Mouse (Mus musculus) liver, embryonic 14.5 days (tissue): ENCODE data around the gene Kifc1. TPM values are rescaled to one million over a fixed set of nuclear protein-coding genes. Genes with fewer than 3 reads are reported as not detected.
A peak's percentile ranks its signal among the peaks of the same experiment; 100 is the strongest.
"Not testable (repeated sequence)": the region's sequence is repeated elsewhere in the genome, so short reads cannot be mapped to it uniquely, and the experiment has no call there.

Experiments
- ATAC-seq: fragments of 200-750 bp; cut with Nextera tagmentation; 2 replicates; pipeline ENCODE4 v1.8.0; 2017; ENCODE audit warnings: moderate number of reproducible peaks, mild to moderate bottlenecking, moderate library complexity; ENCODE audit not compliant: insufficient read depth
- DNase-seq, 3 experiments: peaks; one replicate each; pipeline ENCODE4 v3.0.0-alpha.2; 2012 to 2013; ENCODE audit warnings: low read depth in 3 of 3, low spot score in 3 of 3
- H3K27ac ChIP-seq: fragments of 300-500 bp; sonication (generic); 2 replicates; pipeline ENCODE4 v1.5.1; 2014; ENCODE audit warnings: moderate library complexity, mild to moderate bottlenecking, control low read depth, inconsistent platforms
- H3K27me3 ChIP-seq: fragments of 300-500 bp; sonication (generic); 2 replicates; pipeline ENCODE4 v1.6.1; 2014; ENCODE audit warnings: mild to moderate bottlenecking, low read length, moderate library complexity; ENCODE audit not compliant: control insufficient read depth, insufficient read depth
- H3K36me3 ChIP-seq: fragments of 300-500 bp; sonication (generic); replicated peaks from 2 replicates; pipeline ENCODE4 v1.6.1; 2014; ENCODE audit warnings: low read depth; ENCODE audit not compliant: control insufficient read depth, insufficient read depth
- H3K4me1 ChIP-seq, 2 experiments: fragments of 200-500 bp in 1 of 2; fragments of 300-500 bp in 1 of 2; sonication (generic) in 1 of 2; replicated peaks; 2 replicates each; pipeline ENCODE4 v1.6.1; 2012 to 2014; ENCODE audit warnings: antibody characterized with exemption in 1 of 2, inconsistent platforms in 1 of 2, low read length in 1 of 2; ENCODE audit not compliant: control insufficient read depth in 2 of 2, insufficient read depth in 2 of 2
- H3K4me2 ChIP-seq: fragments of 300-500 bp; sonication (generic); 2 replicates; pipeline ENCODE4 v1.6.1; 2014; ENCODE audit warnings: low read depth, mild to moderate bottlenecking, control low read depth, moderate library complexity
- H3K4me3 ChIP-seq, 2 experiments: fragments of 200-500 bp in 1 of 2; fragments of 300-500 bp in 1 of 2; sonication (generic) in 1 of 2; 2 replicates each; pipeline ENCODE4 v1.5.1; 2012 to 2014; ENCODE audit warnings: low read depth in 2 of 2, low read length in 2 of 2, mild to moderate bottlenecking in 2 of 2, control low read depth in 1 of 2, inconsistent platforms in 1 of 2, moderate library complexity in 1 of 2; ENCODE audit not compliant: insufficient read depth in 1 of 2
- H3K9ac ChIP-seq: fragments of 300-500 bp; sonication (generic); replicated peaks from 2 replicates; pipeline ENCODE4 v1.6.1; 2014; ENCODE audit warnings: mild to moderate bottlenecking, control low read depth, moderate library complexity
- H3K9me3 ChIP-seq: fragments of 300-500 bp; sonication (generic); 2 replicates; pipeline ENCODE4 v1.6.1; 2016; ENCODE audit warnings: low read length, mixed read lengths; ENCODE audit not compliant: control insufficient read depth
- CTCF ChIP-seq: IDR thresholded peaks from 2 replicates; pipeline ENCODE4 v1.5.1; 2016; ENCODE audit warnings: antibody characterized with exemption, low read depth, control low read depth
- EP300 ChIP-seq: IDR thresholded peaks from 2 replicates; pipeline ENCODE4 v1.6.1; 2016; ENCODE audit warnings: antibody characterized with exemption, low read depth
- WGBS: fragments of 180-500 bp; shearing (Covaris S2); extraction: QIAGEN DNeasy Blood & Tissue Kit; methylation state at CpG from one replicate; pipeline ENCODE4 v1.1.7; 2014; ENCODE audit not compliant: insufficient replicate concordance; 5-methylcytosine and 5-hydroxymethylcytosine counted together
- polyA plus RNA-seq, 2 experiments: library from polyadenylated mRNA; depleted of rRNA in 1 of 2; stranded (reverse) in 1 of 2; unstranded in 1 of 2; fragments of >200 nt; fragmentation: Nextera tagmentation in 1 of 2; extraction: Ambion mirVana in 1 of 2; gene quantifications; 2 replicates each; pipeline versions ENCODE4 v1.2.1 to v1.2.3; 2012 to 2014

Gene Kifc1
- polyA plus RNA-seq, 2 experiments: 7.2 to 40.8 TPM

GRCm38 (mm10) chr17:33897114-33897794, 6.8 kb upstream of the Kifc1 start:
- ATAC-seq: peak; percentile 42; the same call in 1 of the 2 replicates
- H3K9me3 ChIP-seq: no peaks in the 10 kb centered on the region

GRCm38 (mm10) chr17:33893011-33893410, 2.5 kb upstream of the Kifc1 start:
- 62% methylated on average over 4 of the region's 4 CpGs for WGBS
- not testable (repeated sequence) for H3K9ac ChIP-seq

More at GRCm38 (mm10) chr17:33897114-33897794, 6.8 kb upstream of the Kifc1 start:
- Histone ChIP-seq H3K4me2 (no peak overlapping the region), H3K9ac (no peak overlapping the region), H3K36me3 (no peaks in the 10 kb centered on the region), H3K27ac (no peak overlapping the region), H3K4me1 (peaks cover 35 to 39% of the 10 kb centered on the region in 2 experiments), H3K27me3 (no peaks in the 10 kb centered on the region), H3K4me3 (no peak overlapping the region)
- TF ChIP-seq EP300 (no peak), CTCF (peak; percentile 85)
- WGBS: 7% methylated on average over 6 of the region's 6 CpGs
- DNase-seq: peak; percentile 71 to 78 (median 71)

GRCm38 (mm10) chr17:33892429-33892828, 2.0 kb upstream of the Kifc1 start:
- H3K4me1 ChIP-seq: peaks cover 10 to 18% of the 10 kb centered on the region in 2 experiments
- ATAC-seq (no peak), DNase-seq (no peak)
- 43% methylated on average over 7 of the region's 7 CpGs for WGBS
- no peaks in the 10 kb centered on the region for H3K27me3 ChIP-seq
- TF ChIP-seq EP300 (no peak), CTCF (no peak)
- H3K27ac ChIP-seq: no peak overlapping the region
- H3K4me3 ChIP-seq: no peak overlapping the region
- no peaks in the 10 kb centered on the region for H3K36me3 ChIP-seq
- H3K4me2 ChIP-seq: no peak overlapping the region
- H3K9me3 ChIP-seq: no peaks in the 10 kb centered on the region
- H3K9ac ChIP-seq: no peak overlapping the region

More at GRCm38 (mm10) chr17:33893011-33893410, 2.5 kb upstream of the Kifc1 start:
- not testable (repeated sequence) for DNase-seq, ATAC-seq, H3K9me3 ChIP-seq, H3K27me3 ChIP-seq, H3K4me2 ChIP-seq, H3K27ac ChIP-seq, H3K4me3 ChIP-seq, H3K36me3 ChIP-seq
- peaks cover 13 to 18% of the 10 kb centered on the region in 2 experiments for H3K4me1 ChIP-seq

GRCm38 (mm10) chr17:33891892-33892291, 1.4 kb upstream of the Kifc1 start:
- not testable (repeated sequence) for H3K4me3 ChIP-seq, H3K9me3 ChIP-seq, DNase-seq, H3K27ac ChIP-seq, H3K36me3 ChIP-seq, H3K4me2 ChIP-seq, H3K9ac ChIP-seq, ATAC-seq, H3K27me3 ChIP-seq
- peak; percentile 33; the same call in 1 of the 2 replicates for TF ChIP-seq CTCF
- WGBS: 50% methylated on average over 6 of the region's 6 CpGs
- peaks cover 10 to 15% of the 10 kb centered on the region in 2 experiments for H3K4me1 ChIP-seq

DNA sequence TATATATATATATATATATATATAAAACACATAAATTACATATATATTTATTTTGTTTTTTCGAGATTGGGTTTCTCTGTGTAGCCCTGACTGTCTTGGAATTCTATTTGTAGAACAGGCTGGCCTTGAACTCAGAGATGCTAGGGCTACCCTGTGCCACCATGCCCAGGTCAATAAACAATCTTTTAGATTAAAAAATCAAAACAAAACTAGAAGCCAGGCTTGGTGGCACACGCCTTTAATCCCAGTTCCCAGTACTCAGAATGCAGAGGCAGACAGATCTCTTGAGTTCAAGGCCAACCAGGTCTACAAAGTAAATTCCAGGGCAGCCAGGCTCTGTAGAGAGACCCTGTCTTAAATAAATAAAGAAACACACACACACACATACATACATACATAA, 896 bp upstream of the Kifc1 start:
- Histone ChIP-seq H3K4me2 (no peak overlapping the region), H3K27me3 (no peaks in the 10 kb centered on the region), H3K9ac (no peak overlapping the region), H3K9me3 (no peaks in the 10 kb centered on the region), H3K4me1 (peaks cover 10 to 15% of the 10 kb centered on the region in 2 experiments), H3K27ac (no peak overlapping the region), H3K36me3 (peaks cover 6% of the 10 kb centered on the region), H3K4me3 (no peak overlapping the region)
- DNase-seq (no peak), ATAC-seq (no peak)
- no peak for TF ChIP-seq EP300
- TF ChIP-seq CTCF: no peak
- 55% methylated on average over 2 of the region's 2 CpGs for WGBS

GRCm38 (mm10) chr17:33889941-33890532, 424 bp downstream of the Kifc1 start:
- peak overlapping the region; percentile 69 for H3K27ac ChIP-seq
- peak overlapping the region; percentile 83 to 85 for H3K4me3 ChIP-seq
- H3K9ac ChIP-seq: peak overlapping the region; percentile 95
- 0% methylated on average over 37 of the region's 44 CpGs for whole genome bisulfite sequencing
- peaks cover 18% of the 10 kb centered on the region for H3K36me3 ChIP-seq
- not testable (repeated sequence) for DNase-seq, H3K27me3 ChIP-seq, H3K9me3 ChIP-seq
- peaks cover 10 to 15% of the 10 kb centered on the region in 2 experiments for H3K4me1 ChIP-seq
- H3K4me2 ChIP-seq: peak overlapping the region; percentile 91
- peak; percentile 6 for ATAC-seq

- H3K27ac ChIP-seq: not testable (repeated sequence)
- H3K4me2 ChIP-seq: peak overlapping the region; percentile 91
- peak overlapping the region; percentile 55 for H3K9ac ChIP-seq
Observed at GRCm38 (mm10) chr17:33888230-33888629, 2.2 kb downstream of the Kifc1 start.

More at GRCm38 (mm10) chr17:33888230-33888629, 2.2 kb downstream of the Kifc1 start:
- ATAC-seq, H3K27me3 ChIP-seq, DNase-seq, H3K9me3 ChIP-seq: not testable (repeated sequence)
- Histone ChIP-seq H3K36me3 (peaks cover 30% of the 10 kb centered on the region), H3K4me1 (peaks cover 10 to 15% of the 10 kb centered on the region in 2 experiments), H3K4me3 (peak overlapping the region; percentile 45 to 85; a peak in 3 of 4 replicates)
